Mouse (Mus musculus) forebrain, postnatal 0 days (tissue): ENCODE results near the gene CN725425. TPM values are rescaled to one million over a fixed set of nuclear protein-coding genes. Genes with fewer than 3 reads are reported as not detected.

Source experiments
- ATAC-seq: fragments of 200-750 bp; cut with Nextera tagmentation; 2 replicates; pipeline ENCODE4 v1.8.0; 2017; ENCODE audit warnings: mild to moderate bottlenecking, moderate library complexity
- DNase-seq: peaks from one replicate; pipeline ENCODE4 v3.0.0-alpha.2; 2015
- H3K27ac ChIP-seq: fragments of 300-500 bp; sonication (generic); 2 replicates; pipeline ENCODE4 v1.5.1; 2014; ENCODE audit warnings: low read depth, mild to moderate bottlenecking, antibody characterized with exemption, low read length, moderate library complexity, mixed read lengths
- H3K27me3 ChIP-seq: fragments of 300-500 bp; sonication (generic); 2 replicates; pipeline ENCODE4 v1.6.1; 2014; ENCODE audit warnings: mild to moderate bottlenecking, low read length, mixed read lengths; ENCODE audit not compliant: insufficient read depth
- H3K36me3 ChIP-seq: fragments of 300-500 bp; sonication (generic); 2 replicates; pipeline ENCODE4 v1.6.1; 2014; ENCODE audit warnings: mild to moderate bottlenecking, moderate library complexity; ENCODE audit not compliant: insufficient read depth
- H3K4me1 ChIP-seq: fragments of 300-500 bp; sonication (generic); 2 replicates; pipeline ENCODE4 v1.6.1; 2014; ENCODE audit warnings: antibody characterized with exemption; ENCODE audit not compliant: insufficient read depth
- H3K4me2 ChIP-seq: fragments of 300-500 bp; sonication (generic); 2 replicates; pipeline ENCODE4 v1.6.1; 2014; ENCODE audit warnings: low read depth, mild to moderate bottlenecking, moderate library complexity
- H3K4me3 ChIP-seq: fragments of 300-500 bp; sonication (generic); 2 replicates; pipeline ENCODE4 v1.5.1; 2014; ENCODE audit warnings: low read depth, low read length, mixed read lengths
- H3K9ac ChIP-seq: fragments of 300-500 bp; sonication (generic); 2 replicates; pipeline ENCODE4 v1.6.1; 2014; ENCODE audit warnings: mild to moderate bottlenecking
- H3K9me3 ChIP-seq: fragments of 300-500 bp; sonication (generic); 2 replicates; pipeline ENCODE4 v1.6.1; 2016; ENCODE audit warnings: low read length
- CTCF ChIP-seq: sonication (generic); IDR thresholded peaks from 2 replicates; pipeline ENCODE4 v1.5.1; 2016; ENCODE audit warnings: antibody characterized with exemption, control low read depth, low read depth
- WGBS: fragments of 180-500 bp; shearing (Covaris S2); extraction: QIAGEN DNeasy Blood & Tissue Kit; methylation state at CpG from one replicate; pipeline ENCODE4 v1.1.7; 2014; 5-methylcytosine and 5-hydroxymethylcytosine counted together
- polyA plus RNA-seq: library from polyadenylated mRNA; unstranded; fragments of >200 nt; fragmentation: Nextera tagmentation; extraction: Ambion mirVana; gene quantifications from 2 replicates; pipeline ENCODE4 v1.2.1, GENCODE M21; 2015
- total RNA-seq: library from RNA; depleted of rRNA; stranded (reverse); fragments of >200 nt; gene quantifications from 2 replicates; pipeline ENCODE4 v1.2.3, GENCODE M21; 2014; rRNA removed

Gene CN725425
- total and polyA plus RNA-seq, 2 experiments from 2014 or later: 0.12 TPM; not detected in 1

DNA sequence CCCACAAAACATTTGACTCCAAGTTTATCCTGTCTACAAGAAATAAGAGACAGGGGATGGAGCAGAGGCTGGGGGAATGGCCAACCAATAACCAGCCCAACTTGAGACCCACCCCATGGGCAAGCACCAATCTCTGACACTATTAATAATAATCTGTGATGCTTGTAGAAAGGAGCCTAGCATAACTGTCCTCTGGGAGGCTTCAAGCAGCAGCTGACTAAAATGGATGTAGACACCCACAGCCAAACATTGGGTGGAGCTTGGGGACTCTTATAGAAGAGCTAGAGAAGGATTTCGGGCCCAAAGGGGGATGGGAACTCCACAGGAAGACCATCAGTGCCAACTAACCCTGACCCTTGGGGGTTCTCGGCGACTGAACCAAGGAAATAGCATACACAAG, 84.1 kb downstream of the CN725425 start:
- Histone ChIP-seq H3K9me3 (no peaks in the 10 kb centered on the region), H3K9ac (no peak overlapping the region), H3K36me3 (no peaks in the 10 kb centered on the region), H3K27me3 (no peaks in the 10 kb centered on the region), H3K4me2 (no peak overlapping the region), H3K4me1 (no peaks in the 10 kb centered on the region), H3K27ac (no peak overlapping the region), H3K4me3 (no peak overlapping the region)
- no peak for ATAC-seq
- DNase-seq: no peak
- TF ChIP-seq CTCF: no peak
- 89% methylated on average over 3 of the region's 3 CpGs for WGBS

DNA sequence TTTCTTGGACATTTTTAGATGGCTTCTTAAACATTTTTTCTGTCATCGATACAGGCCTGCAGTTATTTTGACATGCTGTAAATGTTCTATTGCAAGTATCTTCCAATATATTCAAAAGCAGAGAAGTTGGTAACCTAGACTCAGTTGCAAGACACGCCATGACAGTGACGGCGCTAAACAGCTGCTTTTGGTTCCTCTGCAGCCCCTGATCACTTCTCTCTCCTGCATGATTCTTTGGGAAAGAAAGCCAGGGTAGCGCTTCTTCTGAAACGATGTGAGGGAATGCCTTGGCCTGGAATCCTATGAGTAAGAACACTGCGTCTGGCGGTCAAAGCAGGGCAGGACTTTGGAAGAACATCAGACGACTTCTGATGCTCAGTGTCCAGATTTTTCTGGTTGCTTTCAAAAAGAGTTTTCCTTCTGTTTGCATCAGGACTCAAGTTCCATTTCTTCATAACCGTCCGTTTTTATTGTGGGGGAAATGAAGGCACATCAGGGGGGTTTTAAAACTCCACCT, 100.1 kb downstream of the CN725425 start:
- Histone ChIP-seq H3K4me3 (no peak overlapping the region), H3K4me1 (no peaks in the 10 kb centered on the region), H3K36me3 (no peaks in the 10 kb centered on the region), H3K27ac (no peak overlapping the region), H3K9me3 (no peaks in the 10 kb centered on the region), H3K9ac (no peak overlapping the region), H3K27me3 (no peaks in the 10 kb centered on the region), H3K4me2 (no peak overlapping the region)
- WGBS: 76% methylated on average over 11 of the region's 11 CpGs
- DNase-seq: no peak
- TF ChIP-seq CTCF: no peak
- ATAC-seq: no peak

DNA sequence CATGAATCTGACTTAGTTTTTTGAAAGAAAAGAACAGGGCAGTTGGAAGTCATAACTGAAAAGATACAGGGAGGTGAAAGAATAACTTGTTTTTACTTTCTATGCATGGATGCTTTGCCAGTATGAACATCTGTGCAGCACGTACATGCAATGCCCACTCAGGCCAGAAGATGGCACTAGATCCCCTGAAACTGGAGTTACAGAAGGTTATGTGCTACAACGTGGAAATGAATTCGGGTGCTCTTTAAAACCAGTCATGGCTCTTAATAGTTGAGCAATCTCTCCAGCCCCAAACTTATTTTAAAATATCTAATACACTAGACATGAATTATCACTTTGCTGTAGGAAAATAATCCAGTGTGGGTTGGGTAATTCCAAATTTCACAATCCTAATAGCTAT, 102.1 kb downstream of the CN725425 start:
- peak; percentile 96 for TF ChIP-seq CTCF
- WGBS: 4% methylated on average over 3 of the region's 3 CpGs
- Histone ChIP-seq H3K27ac (no peak overlapping the region), H3K4me2 (no peak overlapping the region), H3K9me3 (no peaks in the 10 kb centered on the region), H3K27me3 (no peaks in the 10 kb centered on the region), H3K9ac (no peak overlapping the region), H3K4me3 (no peak overlapping the region), H3K36me3 (no peaks in the 10 kb centered on the region), H3K4me1 (no peaks in the 10 kb centered on the region)
- peak; percentile 77; the same call in 1 of the 2 replicates for ATAC-seq
- peak; percentile 91 for DNase-seq

DNA sequence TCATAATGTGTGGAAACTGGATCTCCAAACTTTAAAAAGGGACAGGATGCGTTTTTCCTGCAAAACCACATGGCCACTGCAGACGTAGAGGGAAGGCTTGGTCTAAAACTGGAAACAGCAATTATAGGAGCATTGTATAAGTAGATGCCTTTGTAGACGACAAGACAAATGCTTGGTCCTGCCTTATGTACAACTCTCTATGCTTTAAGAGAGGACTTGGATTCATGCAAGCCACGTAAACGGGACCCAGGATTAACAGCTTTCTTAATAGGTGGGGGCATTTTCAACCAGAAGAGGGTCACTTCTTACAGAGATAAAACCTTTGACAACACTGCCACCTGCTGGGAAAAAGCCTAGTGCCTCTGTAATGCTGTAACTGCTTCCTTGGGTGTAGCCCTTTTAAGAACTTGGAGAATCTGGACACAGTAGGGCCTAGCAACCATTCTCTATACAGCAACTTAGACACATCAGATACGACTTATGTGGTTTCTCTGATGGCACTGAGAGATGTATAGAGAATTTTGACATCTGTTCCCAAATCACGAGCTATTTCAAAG, 105.1 kb downstream of the CN725425 start:
- H3K27me3 ChIP-seq: no peaks in the 10 kb centered on the region
- peak; percentile 69 for TF ChIP-seq CTCF
- no peaks in the 10 kb centered on the region for H3K9me3 ChIP-seq
- ATAC-seq (peak; percentile 63; the same call in 1 of the 2 replicates), DNase-seq (peak; percentile 79)
- H3K27ac ChIP-seq: no peak overlapping the region
- H3K4me3 ChIP-seq: no peak overlapping the region
- H3K36me3 ChIP-seq: no peaks in the 10 kb centered on the region
- no peak overlapping the region for H3K4me2 ChIP-seq
- no peak overlapping the region for H3K9ac ChIP-seq
- 35% methylated on average over 7 of the region's 7 CpGs for WGBS
- H3K4me1 ChIP-seq: no peaks in the 10 kb centered on the region

Other genes with a start within 250 kb of the CN725425 start
- 44.8 and 56.8 TPM in 2 replicates for gene Kif21a, start 149.5 kb upstream of the CN725425 start, total RNA-seq
- 15.8 and 24.5 TPM in 2 replicates for gene Kif21a, start 149.5 kb upstream of the CN725425 start, polyA plus RNA-seq
- gene Abcd2, start 7.7 kb upstream of the CN725425 start, total RNA-seq: 7.9 and 9.7 TPM in 2 replicates
- 4.2 and 7.5 TPM in 2 replicates for gene Abcd2, start 7.7 kb upstream of the CN725425 start, polyA plus RNA-seq